Mouse (Mus musculus): ENCODE measurements around the gene Mrgpra6. TPM values are rescaled to one million over a fixed set of nuclear protein-coding genes. Genes with fewer than 3 reads are reported as not detected.
A peak's percentile ranks its signal among the peaks of the same experiment; 100 is the strongest.

Gene Mrgpra6
- total RNA-seq (2021) = not detected
- polyA plus RNA-seq (2012; rRNA removed) = not detected in 2 replicates
- long read RNA-seq = 0 reads

DNA sequence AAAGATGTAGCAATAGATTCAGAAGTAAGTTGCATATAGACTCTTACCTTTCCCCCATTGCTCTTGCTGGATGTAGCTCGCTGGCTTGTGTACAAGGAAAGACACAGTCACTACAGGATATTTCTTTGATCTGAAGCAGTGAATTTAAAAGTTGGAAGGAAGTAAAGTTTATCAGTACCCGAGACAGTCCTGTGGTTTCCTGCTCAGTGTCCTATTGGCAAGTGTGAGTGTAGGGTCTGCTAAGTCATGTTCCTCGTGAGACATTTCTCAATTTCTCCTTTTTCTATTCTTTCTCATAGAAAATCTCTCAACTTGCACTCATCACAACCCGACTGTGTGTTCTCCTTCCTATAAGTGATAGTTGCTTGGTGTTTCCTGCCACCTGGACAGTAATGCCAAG lies at the start of gene Mrgpra6:
Mrgpra6 (minus strand) TSS at position 91 of the 400 bp plus-strand sequence.
- no peak for DNase-seq

DNA sequence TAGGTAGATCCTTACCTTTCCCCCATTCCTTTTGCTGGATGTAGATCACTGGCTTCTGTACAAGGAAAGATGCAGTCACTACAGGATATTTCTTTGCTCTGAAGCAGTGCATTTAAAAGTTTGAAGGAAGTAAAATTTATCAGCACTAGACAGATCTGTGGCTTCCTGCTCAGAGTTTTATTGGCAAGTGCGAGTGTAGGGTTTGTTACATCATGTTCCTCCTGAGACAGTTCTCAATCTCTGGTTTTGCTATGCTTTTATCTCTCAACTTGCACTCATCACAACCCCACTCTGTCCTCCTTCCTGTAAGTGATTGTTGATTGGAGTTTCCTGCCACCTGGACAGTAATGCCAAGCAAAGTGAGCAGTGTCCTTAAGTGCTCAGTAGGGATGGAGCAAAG lies 48.0 kb upstream of the Mrgpra6 start, which contains the start of gene Mrgpra9:
Mrgpra9 (minus strand) TSS at position 79 of the 400 bp plus-strand sequence.
- DNase-seq = no peak

GRCm38 (mm10) chr7:47244658-47245057 lies 39.9 kb upstream of the Mrgpra6 start:
- no peak for DNase-seq

- no peak for DNase-seq
These were observed 9.4 kb downstream of the Mrgpra6 start for GRCm38 (mm10) chr7:47195271-47195670.

- no peak for DNase-seq
These were observed 33.9 kb downstream of the Mrgpra6 start for GRCm38 (mm10) chr7:47170814-47171213.

DNA sequence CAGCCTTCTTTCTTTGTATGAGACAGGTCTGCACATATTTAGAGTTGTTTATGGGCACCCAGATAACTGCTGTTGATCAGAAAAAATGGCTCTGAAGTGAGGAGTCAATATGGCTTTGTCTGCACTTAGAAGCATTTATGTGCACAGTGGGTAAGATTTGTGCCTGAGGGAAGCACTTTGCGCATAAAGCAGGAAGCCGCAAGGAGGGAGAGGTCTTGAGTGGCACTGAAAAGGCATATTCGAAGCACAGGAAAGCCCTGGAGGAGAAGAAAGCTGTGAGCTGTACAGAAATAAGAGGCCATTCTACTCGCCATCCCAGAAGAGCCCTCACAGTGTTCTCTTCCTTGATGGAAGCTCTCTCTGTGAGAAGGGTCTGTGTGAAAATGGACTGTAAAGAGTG lies 39.7 kb downstream of the Mrgpra6 start:
- no peak for DNase-seq

- no peak for DNase-seq
These were observed 41.5 kb downstream of the Mrgpra6 start for GRCm38 (mm10) chr7:47163203-47163602.

- no peak for DNase-seq
These were observed 46.3 kb downstream of the Mrgpra6 start for GRCm38 (mm10) chr7:47158451-47158850.

DNA sequence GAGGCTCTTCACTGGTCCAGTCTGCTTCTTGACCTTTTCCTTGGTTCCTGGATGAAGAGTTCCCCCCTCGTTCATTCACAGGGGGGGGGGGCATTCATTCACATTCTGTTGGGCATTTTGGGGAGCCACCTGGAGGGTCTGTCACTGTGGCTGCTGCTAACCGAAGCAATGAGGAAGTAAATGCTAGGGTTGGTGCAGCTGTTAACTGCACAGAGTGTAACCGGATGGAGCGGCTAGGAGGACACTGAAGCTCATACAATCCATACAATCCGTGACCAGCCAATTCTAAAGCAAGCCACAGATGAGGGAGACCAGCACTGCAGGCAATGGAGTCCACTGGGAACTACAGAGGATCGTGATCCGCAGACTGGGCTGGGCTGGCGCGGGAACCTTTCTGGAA lies 47.0 kb downstream of the Mrgpra6 start:
- no peak for DNase-seq

DNA sequence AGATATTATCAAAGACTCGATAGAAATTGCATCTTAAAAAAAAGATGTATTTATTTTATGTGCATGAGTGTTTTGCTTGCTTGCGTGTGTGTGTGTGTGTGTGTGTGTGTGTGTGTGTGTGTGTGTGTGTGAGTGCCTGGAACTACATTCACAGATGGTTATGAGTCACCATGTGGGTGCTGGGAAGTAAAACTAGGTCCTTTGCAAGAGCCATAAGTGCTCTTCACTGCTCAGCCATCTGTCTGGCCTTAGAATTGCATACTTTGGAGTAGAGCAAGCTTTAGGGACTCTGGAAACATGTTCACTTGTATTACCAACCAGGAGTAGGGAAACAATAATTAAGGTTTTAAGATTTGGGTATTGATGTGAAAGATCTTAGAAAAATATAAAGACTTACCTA lies 48.9 kb downstream of the Mrgpra6 start:
- DNase-seq = no peak

- no peak for DNase-seq
These were observed 49.3 kb downstream of the Mrgpra6 start for GRCm38 (mm10) chr7:47155396-47155795.

GRCm38 (mm10) chr7:47150420-47151061 lies 54.2 kb downstream of the Mrgpra6 start:
- DNase-seq = peak; percentile 42

- DNase-seq = no peak
These were observed 56.4 kb downstream of the Mrgpra6 start for GRCm38 (mm10) chr7:47148298-47148697.

GRCm38 (mm10) chr7:47146034-47146812 lies 58.5 kb downstream of the Mrgpra6 start:
- peak; percentile 52 for DNase-seq

DNA sequence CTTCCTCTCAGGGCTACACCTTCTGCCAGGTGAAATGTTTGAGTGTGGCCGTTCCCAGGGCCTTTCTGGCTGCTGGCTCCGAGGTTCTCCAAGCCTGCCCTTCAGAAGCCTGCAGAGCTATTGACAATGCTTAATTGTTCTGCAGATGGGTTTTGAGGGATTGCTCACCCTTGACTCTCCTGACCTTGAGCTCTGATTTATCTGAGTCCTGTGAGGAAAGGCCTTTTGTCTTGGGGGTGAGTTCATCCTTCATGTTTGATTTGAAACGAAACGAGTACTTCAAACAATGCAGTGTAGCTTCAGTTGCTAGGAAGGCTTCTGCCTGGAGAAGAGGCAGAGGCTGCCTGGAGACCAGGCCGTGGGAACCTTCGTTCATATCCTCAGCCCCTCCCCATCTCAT lies 60.4 kb downstream of the Mrgpra6 start:
- DNase-seq = peak; percentile 53

GRCm38 (mm10) chr7:47139823-47140325 lies 64.8 kb downstream of the Mrgpra6 start:
- no peak for DNase-seq

Other genes with a start within 250 kb of the Mrgpra6 start
- gene Uevld, start 246.4 kb downstream of the Mrgpra6 start, total RNA-seq (2021) = 10 to 100 TPM; 18.0 to 26.4 TPM
- 1.3 TPM in 2 replicates for gene Uevld, start 246.4 kb downstream of the Mrgpra6 start, polyA plus RNA-seq (2012; rRNA removed)
- not detected for gene Gm9999, start 221.3 kb downstream of the Mrgpra6 start, total RNA-seq (2021)
- gene Gm9999, start 221.3 kb downstream of the Mrgpra6 start, polyA plus RNA-seq (2012; rRNA removed) = not detected in 2 replicates
- gene Spty2d1, start 196.5 kb downstream of the Mrgpra6 start, total RNA-seq (2021) = 10 to 100 TPM; 16.6 to 20.5 TPM
- gene Spty2d1, start 196.5 kb downstream of the Mrgpra6 start, polyA plus RNA-seq (2012; rRNA removed) = 2.7 and 4.4 TPM in 2 replicates
- 10 to 100 TPM; 17.9 to 61.5 TPM for gene Tmem86a, start 154.3 kb downstream of the Mrgpra6 start, total RNA-seq (2021)
- gene Tmem86a, start 154.3 kb downstream of the Mrgpra6 start, polyA plus RNA-seq (2012; rRNA removed) = 93.2 and 164 TPM in 2 replicates
- under 1 TPM; 0.41 to 0.66 TPM for gene Ptpn5, start 71.2 kb downstream of the Mrgpra6 start, total RNA-seq (2021)
- gene Ptpn5, start 71.2 kb downstream of the Mrgpra6 start, polyA plus RNA-seq (2012; rRNA removed) = 0.18 and 0.35 TPM in 2 replicates
- gene Mrgpra9, start 47.9 kb upstream of the Mrgpra6 start, total RNA-seq (2021) = not detected
- gene Mrgpra9, start 47.9 kb upstream of the Mrgpra6 start, polyA plus RNA-seq (2012; rRNA removed) = not detected in 2 replicates
- not detected for gene Mrgpra1, start 149.3 kb upstream of the Mrgpra6 start, total RNA-seq (2021)
- not detected in 2 replicates for gene Mrgpra1, start 149.3 kb upstream of the Mrgpra6 start, polyA plus RNA-seq (2012; rRNA removed)
- gene Mrgpra2a, start 247.2 kb upstream of the Mrgpra6 start, total RNA-seq (2021) = not detected
- gene Mrgpra2a, start 247.2 kb upstream of the Mrgpra6 start, polyA plus RNA-seq (2012; rRNA removed) = not detected in 2 replicates